Mouse (Mus musculus): ENCODE data around the gene Ppp6r3.

- TF ChIP-seq CTCF (IDR thresholded peaks at IDR 0.05; ENCODE audit: extremely low read depth, insufficient read depth, insufficient read length, insufficient replicate concordance), result no peak
- no peak for TF ChIP-seq POLR2A (IDR thresholded peaks at IDR 0.05; ENCODE audit: low read depth, low read length)
Measured at GRCm38 (mm10) chr19:3422981-3423380, 152.6 kb downstream of the Ppp6r3 start.
